Mouse (Mus musculus): Measurements from ENCODE around the gene Foxr1. TPM values are rescaled to one million over a fixed set of nuclear protein-coding genes. Genes with fewer than 3 reads are reported as not detected.
"Not testable (repeated sequence)": the region's sequence is repeated elsewhere in the genome, so short reads cannot be mapped to it uniquely, and the experiment has no call there.

The Foxr1 gene
- polyA plus RNA-seq, 1 experiment from 2014 or later: not detected

DNA sequence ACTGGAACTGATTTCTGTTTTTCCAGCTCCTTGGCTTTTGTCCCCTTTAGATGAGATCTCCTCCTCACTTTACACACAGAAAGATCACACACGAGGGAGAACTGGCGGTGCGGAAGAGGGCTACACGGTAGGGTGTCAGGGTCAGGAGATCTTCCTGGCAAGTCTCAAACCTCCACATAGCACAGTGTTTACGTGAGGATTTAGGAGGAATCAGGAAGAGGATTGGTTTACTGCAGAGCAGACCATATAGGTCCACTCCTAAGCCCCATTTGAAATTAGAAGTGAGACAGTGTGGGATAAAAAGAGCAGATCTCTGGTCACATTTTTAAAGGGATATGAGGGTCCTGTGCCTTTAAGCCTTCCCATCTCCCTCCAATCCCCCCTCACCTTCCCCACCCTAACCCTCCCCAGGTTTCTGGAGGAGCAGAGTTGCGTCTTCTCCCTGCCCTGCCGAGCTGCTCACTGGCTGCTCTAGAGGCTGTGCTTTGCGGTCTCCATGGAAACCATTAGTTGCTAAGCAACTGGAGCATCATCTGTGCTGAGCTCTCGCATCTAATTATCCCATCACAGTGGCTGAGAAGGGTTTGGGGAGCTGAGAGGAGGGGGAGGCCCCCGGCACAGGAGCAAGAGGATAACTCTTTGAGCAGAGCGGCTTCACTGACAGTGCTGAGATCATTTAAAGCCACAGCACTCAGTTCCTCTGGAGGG, 16.3 kb upstream of the Foxr1 start:
- 2% methylated on average over 11 of the region's 11 CpGs for WGBS
- H3K9ac ChIP-seq (replicated peaks; ENCODE audit: low read depth, low read length): peak overlapping the region; percentile 42; the same call in 1 of the 2 replicates
- no peak overlapping the region for H3K4me3 ChIP-seq (ENCODE audit: low read depth, low read length)

DNA sequence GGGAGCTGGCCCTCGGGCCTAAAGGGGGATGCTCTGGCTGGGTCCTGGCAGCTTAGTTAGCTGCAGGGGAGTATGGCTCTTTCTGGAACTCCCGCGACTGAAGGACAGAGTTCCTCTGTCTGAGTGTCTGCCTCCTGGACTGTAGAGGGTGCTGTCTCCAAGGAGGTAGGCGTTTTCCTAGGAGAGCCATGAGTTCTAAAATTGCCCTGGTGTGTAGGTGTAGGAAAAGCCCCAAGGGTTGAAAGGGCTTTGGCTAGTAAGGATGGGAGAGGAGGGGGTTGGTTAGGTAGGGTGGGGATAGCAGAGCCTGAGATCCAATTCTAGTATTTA, 13.9 kb upstream of the Foxr1 start, which contains the start of gene Upk2:
TSS of gene Upk2 (minus strand) at position 86 of the 330 bp plus-strand sequence.
- no peak within 1 kb of the TSS for H3K9ac ChIP-seq (replicated peaks; ENCODE audit: low read depth, low read length)

More for the DNA sequence above, 16.3 kb upstream of the Foxr1 start:
- H3K9me3 ChIP-seq (ENCODE audit: control insufficient read depth, low read length): no peaks in the 10 kb centered on the region
- ATAC-seq (ENCODE audit: low read depth): peak; percentile 98
- H3K27ac ChIP-seq (ENCODE audit: low read depth, low read length): peak overlapping the region; percentile 88
- peak overlapping the region; percentile 33 for H3K4me2 ChIP-seq (ENCODE audit: low read depth, low read length)
- no peaks in the 10 kb centered on the region for H3K36me3 ChIP-seq (ENCODE audit: control insufficient read depth, insufficient read depth, low read length)
- H3K27me3 ChIP-seq (ENCODE audit: control insufficient read depth, insufficient read depth, low read length): no peaks in the 10 kb centered on the region; the same call in 1 of the 2 replicates
- H3K4me1 ChIP-seq (ENCODE audit: control insufficient read depth, insufficient read depth, low read length): peaks cover 18% of the 10 kb centered on the region

DNA sequence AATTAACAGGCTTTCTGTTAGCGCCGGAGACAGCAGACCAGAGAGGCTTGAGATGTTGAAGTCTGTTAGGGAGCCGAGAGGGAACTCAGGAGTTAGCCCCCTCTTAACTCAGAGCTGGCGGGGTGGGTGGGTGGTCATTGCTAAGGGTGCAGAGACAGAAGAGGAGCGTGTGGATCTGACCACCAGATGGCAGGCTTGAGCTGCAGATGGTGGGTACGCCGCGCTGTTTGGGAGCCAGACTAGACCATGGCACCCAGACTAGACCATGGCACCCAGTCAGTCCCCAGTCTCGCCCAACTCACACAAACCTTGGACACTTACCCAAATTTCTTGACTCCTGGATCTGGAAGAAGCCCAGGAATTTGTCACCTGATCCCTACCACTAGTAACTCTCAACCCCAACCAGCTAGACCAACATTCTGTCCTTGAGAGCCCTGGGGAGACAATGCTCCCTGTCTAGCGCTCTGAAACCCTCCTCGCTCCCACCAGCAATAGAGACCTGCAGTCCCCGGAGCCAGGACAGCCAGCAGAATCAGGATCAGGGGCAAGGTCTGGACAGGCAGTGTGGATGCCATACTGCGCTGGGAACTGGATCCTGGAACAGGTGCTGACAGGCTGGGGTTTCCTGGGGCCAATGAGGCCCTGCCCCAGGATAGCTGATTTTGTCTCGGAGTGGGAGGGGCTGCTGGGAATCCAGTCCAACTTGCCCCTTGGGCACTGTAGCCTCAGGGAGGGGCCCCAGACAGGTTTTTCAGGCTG, 13.4 kb upstream of the Foxr1 start:
- H3K4me2 ChIP-seq (ENCODE audit: low read depth, low read length): no peak overlapping the region
- H3K4me3 ChIP-seq (ENCODE audit: low read depth, low read length): no peak overlapping the region
- peak; percentile 71 for ATAC-seq (ENCODE audit: low read depth)
- no peaks in the 10 kb centered on the region for H3K9me3 ChIP-seq (ENCODE audit: control insufficient read depth, low read length)
- H3K27ac ChIP-seq (ENCODE audit: low read depth, low read length): no peak overlapping the region; the same call in 1 of the 2 replicates
- no peaks in the 10 kb centered on the region for H3K36me3 ChIP-seq (ENCODE audit: control insufficient read depth, insufficient read depth, low read length)
- H3K4me1 ChIP-seq (ENCODE audit: control insufficient read depth, insufficient read depth, low read length): peaks cover 18% of the 10 kb centered on the region
- WGBS: 9% methylated on average over 14 of the region's 14 CpGs
- no peaks in the 10 kb centered on the region; the same call in 1 of the 2 replicates for H3K27me3 ChIP-seq (ENCODE audit: control insufficient read depth, insufficient read depth, low read length)
- no peak overlapping the region for H3K9ac ChIP-seq (replicated peaks; ENCODE audit: low read depth, low read length)

More for the DNA sequence above, 13.9 kb upstream of the Foxr1 start, which contains the start of gene Upk2:
- WGBS: 23% methylated on average over 4 of the region's 4 CpGs
- Histone ChIP-seq H3K27ac (ENCODE audit: low read depth, low read length) (no peak within 1 kb of the TSS; the same call in 1 of the 2 replicates), H3K9me3 (ENCODE audit: control insufficient read depth, low read length) (no peaks in the 10 kb centered on the region), H3K4me1 (ENCODE audit: control insufficient read depth, insufficient read depth, low read length) (peaks cover 18% of the 10 kb centered on the region), H3K27me3 (ENCODE audit: control insufficient read depth, insufficient read depth, low read length) (no peaks in the 10 kb centered on the region; the same call in 1 of the 2 replicates), H3K36me3 (ENCODE audit: control insufficient read depth, insufficient read depth, low read length) (no peaks in the 10 kb centered on the region), H3K4me2 (ENCODE audit: low read depth, low read length) (no peak within 1 kb of the TSS), H3K4me3 (ENCODE audit: low read depth, low read length) (no peak within 1 kb of the TSS)
- no peak for ATAC-seq (ENCODE audit: low read depth)

DNA sequence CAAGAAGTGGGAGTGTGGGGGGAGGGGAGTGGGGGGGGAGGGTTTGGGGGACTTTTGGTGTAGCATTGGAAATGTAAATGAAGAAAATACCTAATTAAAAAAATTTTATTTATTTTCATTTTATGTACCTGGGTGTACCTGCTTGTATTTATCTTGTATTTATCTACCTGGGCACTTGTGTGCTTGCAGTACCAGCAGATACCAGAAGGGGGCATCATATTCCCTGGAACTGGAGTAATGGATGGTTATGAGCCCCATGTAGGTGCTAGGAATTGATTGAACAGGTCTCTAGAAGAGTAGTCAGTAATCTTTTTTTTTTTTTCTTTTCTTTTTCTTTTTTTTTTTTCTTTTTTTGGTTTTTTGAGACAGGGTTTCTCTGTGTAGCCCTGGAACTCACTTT, 9.5 kb upstream of the Foxr1 start:
- ATAC-seq (ENCODE audit: low read depth): no peak
- Histone ChIP-seq H3K27ac (ENCODE audit: low read depth, low read length) (no peak overlapping the region), H3K36me3 (ENCODE audit: control insufficient read depth, insufficient read depth, low read length) (no peaks in the 10 kb centered on the region)

DNA sequence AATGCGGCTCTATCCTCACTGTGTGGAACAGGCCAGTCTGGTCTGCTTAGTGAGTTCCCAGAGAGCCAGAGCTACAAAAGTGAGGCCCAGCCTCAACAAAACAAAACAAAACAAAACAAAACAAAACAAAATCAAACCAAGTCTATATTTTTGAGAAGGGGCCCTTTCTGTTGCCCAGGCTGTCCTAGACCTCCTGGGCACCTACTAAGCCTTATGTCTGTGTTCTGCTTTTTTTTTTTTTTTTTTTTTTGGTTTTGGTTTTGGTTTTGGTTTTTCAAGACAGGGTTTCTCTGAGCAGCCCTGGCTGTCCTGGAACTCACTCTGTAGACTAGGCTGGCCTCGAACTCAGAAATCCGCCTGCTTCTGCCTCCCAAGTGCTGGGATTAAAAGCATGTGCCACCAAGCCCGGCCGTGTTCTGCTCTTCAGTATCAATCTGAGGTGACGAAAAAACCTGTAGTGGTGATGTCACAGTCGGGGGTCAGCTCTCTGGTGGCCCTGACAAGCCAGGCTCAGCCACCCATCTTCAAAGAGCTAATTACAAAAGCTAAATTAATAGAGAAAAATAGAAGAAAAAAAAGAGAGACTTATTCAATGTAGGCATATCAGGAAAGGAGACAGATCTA, 3.6 kb upstream of the Foxr1 start:
- not testable (repeated sequence) for H3K27ac ChIP-seq (ENCODE audit: low read depth, low read length); H3K4me3 ChIP-seq (ENCODE audit: low read depth, low read length); ATAC-seq (ENCODE audit: low read depth); H3K36me3 ChIP-seq (ENCODE audit: control insufficient read depth, insufficient read depth, low read length); H3K9me3 ChIP-seq (ENCODE audit: control insufficient read depth, low read length); H3K4me2 ChIP-seq (ENCODE audit: low read depth, low read length); H3K4me1 ChIP-seq (ENCODE audit: control insufficient read depth, insufficient read depth, low read length); H3K27me3 ChIP-seq (ENCODE audit: control insufficient read depth, insufficient read depth, low read length); H3K9ac ChIP-seq (replicated peaks; ENCODE audit: low read depth, low read length)
- WGBS: 84% methylated on average over 7 of the region's 7 CpGs

More for the DNA sequence above, 9.5 kb upstream of the Foxr1 start:
- H3K4me1 ChIP-seq (ENCODE audit: control insufficient read depth, insufficient read depth, low read length): 0 out of 2 replicates have a peak, but pooled peaks cover 3% of the 10 kb centered on the region
- H3K9me3 ChIP-seq (ENCODE audit: control insufficient read depth, low read length): no peaks in the 10 kb centered on the region
- H3K4me2 ChIP-seq (ENCODE audit: low read depth, low read length): no peak overlapping the region
- H3K9ac ChIP-seq (replicated peaks; ENCODE audit: low read depth, low read length): no peak overlapping the region
- H3K27me3 ChIP-seq (ENCODE audit: control insufficient read depth, insufficient read depth, low read length): no peaks in the 10 kb centered on the region; the same call in 1 of the 2 replicates
- no peak overlapping the region for H3K4me3 ChIP-seq (ENCODE audit: low read depth, low read length)

DNA sequence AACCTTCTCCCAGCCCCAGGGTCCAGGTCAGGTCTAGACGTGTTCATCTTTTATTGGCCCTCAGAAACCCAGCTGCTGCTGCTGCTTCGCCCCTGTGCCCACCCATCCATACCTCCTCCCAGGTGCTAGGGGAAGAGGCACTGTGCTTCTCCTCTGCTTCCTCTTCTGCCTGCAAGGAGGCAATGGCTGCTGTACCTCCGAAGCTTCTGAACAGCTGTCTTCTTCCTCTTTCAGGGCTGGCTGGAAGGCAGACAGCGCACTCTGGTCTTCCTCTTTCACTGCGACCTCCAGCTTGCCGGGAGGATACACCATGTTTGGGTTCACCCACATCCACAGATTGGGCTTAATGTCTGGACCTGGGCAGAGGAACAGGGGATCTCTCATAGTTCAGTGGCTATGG, 5.2 kb downstream of the Foxr1 start:
- Histone ChIP-seq H3K9ac (replicated peaks; ENCODE audit: low read depth, low read length) (no peak overlapping the region), H3K4me2 (ENCODE audit: low read depth, low read length) (no peak overlapping the region), H3K27ac (ENCODE audit: low read depth, low read length) (no peak overlapping the region), H3K9me3 (ENCODE audit: control insufficient read depth, low read length) (no peaks in the 10 kb centered on the region), H3K4me3 (ENCODE audit: low read depth, low read length) (no peak overlapping the region), H3K4me1 (ENCODE audit: control insufficient read depth, insufficient read depth, low read length) (no peaks in the 10 kb centered on the region), H3K27me3 (ENCODE audit: control insufficient read depth, insufficient read depth, low read length) (no peaks in the 10 kb centered on the region), H3K36me3 (ENCODE audit: control insufficient read depth, insufficient read depth, low read length) (no peaks in the 10 kb centered on the region)
- WGBS: 88% methylated on average over 6 of the region's 6 CpGs
- ATAC-seq (ENCODE audit: low read depth): no peak

DNA sequence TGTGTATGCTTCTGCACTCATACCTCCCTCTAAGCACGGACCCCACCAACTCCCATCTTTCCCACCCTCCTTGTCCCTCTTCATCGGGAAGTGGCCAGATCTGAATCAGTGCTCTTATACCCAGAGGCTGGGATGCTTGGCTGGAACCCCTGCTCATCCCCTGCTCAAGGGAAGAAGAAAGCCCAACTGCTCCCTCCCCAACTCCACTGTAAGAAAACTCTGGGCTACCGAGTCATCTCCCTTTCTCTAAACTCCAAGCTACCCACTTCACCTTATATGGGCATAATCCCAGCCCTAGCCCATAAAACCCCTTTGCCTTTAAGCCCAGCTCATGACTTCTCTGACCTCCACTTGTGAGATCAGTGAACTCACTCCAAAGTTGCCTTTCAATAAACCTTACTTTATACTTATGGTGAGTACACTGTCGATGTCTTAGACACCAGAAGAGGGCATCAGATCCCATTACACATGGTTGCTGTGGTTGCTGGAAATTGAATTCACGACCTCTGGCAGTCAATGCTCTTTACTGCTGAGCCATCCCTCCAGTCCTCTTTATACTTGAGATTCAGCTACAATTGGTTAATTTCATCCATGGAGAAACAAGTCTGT, 8.3 kb downstream of the Foxr1 start:
- 56% methylated on average over 5 of the region's 5 CpGs for WGBS
- no peak overlapping the region for H3K27ac ChIP-seq (ENCODE audit: low read depth, low read length)

DNA sequence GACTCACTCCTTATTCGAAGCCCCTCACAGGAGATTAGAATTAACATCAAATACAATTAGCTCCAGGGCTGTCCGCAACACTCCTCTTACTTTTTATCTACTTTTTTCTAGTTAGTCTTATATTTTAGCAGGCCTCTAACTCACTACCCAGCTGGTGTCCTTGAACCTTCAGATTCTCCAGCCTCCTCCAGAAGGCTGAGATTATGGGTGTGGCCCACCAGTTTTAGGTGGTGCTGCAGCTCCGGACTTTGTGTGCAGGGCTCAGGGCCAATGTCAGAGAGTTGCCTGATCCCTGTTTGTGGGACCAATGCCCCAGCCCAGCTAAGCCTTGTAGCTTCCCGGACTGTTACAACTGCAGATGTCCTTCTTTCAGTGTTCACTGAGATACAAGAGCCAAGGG, 17.4 kb downstream of the Foxr1 start:
- Histone ChIP-seq H3K27ac (ENCODE audit: low read depth, low read length) (no peak overlapping the region), H3K36me3 (ENCODE audit: control insufficient read depth, insufficient read depth, low read length) (no peaks in the 10 kb centered on the region), H3K9me3 (ENCODE audit: control insufficient read depth, low read length) (no peaks in the 10 kb centered on the region), H3K4me2 (ENCODE audit: low read depth, low read length) (no peak overlapping the region), H3K4me3 (ENCODE audit: low read depth, low read length) (no peak overlapping the region), H3K27me3 (ENCODE audit: control insufficient read depth, insufficient read depth, low read length) (no peaks in the 10 kb centered on the region), H3K4me1 (ENCODE audit: control insufficient read depth, insufficient read depth, low read length) (no peaks in the 10 kb centered on the region), H3K9ac (replicated peaks; ENCODE audit: low read depth, low read length) (no peak overlapping the region)
- 93% methylated on average over 4 of the region's 4 CpGs for WGBS
- no peak for ATAC-seq (ENCODE audit: low read depth)

More for the DNA sequence above, 8.3 kb downstream of the Foxr1 start:
- Histone ChIP-seq H3K4me2 (ENCODE audit: low read depth, low read length) (no peak overlapping the region), H3K4me3 (ENCODE audit: low read depth, low read length) (no peak overlapping the region), H3K36me3 (ENCODE audit: control insufficient read depth, insufficient read depth, low read length) (no peaks in the 10 kb centered on the region), H3K9ac (replicated peaks; ENCODE audit: low read depth, low read length) (no peak overlapping the region), H3K27me3 (ENCODE audit: control insufficient read depth, insufficient read depth, low read length) (no peaks in the 10 kb centered on the region), H3K4me1 (ENCODE audit: control insufficient read depth, insufficient read depth, low read length) (no peaks in the 10 kb centered on the region), H3K9me3 (ENCODE audit: control insufficient read depth, low read length) (no peaks in the 10 kb centered on the region)
- no peak for ATAC-seq (ENCODE audit: low read depth)

Data from neural tube, embryonic 14.5 days (tissue).